Mouse (Mus musculus) liver, adult 2 months (tissue): Measurements from ENCODE around the gene Vmn1r201. TPM values are rescaled to one million over a fixed set of nuclear protein-coding genes. Genes with fewer than 3 reads are reported as not detected.

Experiments used
- DNase-seq: peaks from one replicate; pipeline ENCODE4 v3.0.0-alpha.2; 2011; ENCODE audit warnings: low read depth, low spot score; ENCODE audit errors: extremely low read depth
- H3K27ac ChIP-seq: fragments of 200-500 bp; replicated peaks from 2 replicates; pipeline ENCODE4 v1.5.1; 2012; ENCODE audit warnings: low read depth, mild to moderate bottlenecking, control low read depth, inconsistent platforms, low read length; ENCODE audit not compliant: insufficient read depth
- H3K27me3 ChIP-seq: fragments of 200-500 bp; 2 replicates; pipeline ENCODE4 v1.6.1; 2012; ENCODE audit warnings: mild to moderate bottlenecking, moderate library complexity, low read length, inconsistent platforms; ENCODE audit not compliant: control insufficient read depth, insufficient read depth
- H3K36me3 ChIP-seq: fragments of 200-500 bp; 2 replicates; pipeline ENCODE4 v1.6.1; 2012; ENCODE audit warnings: low read length, inconsistent platforms; ENCODE audit not compliant: control insufficient read depth, insufficient read depth
- H3K4me1 ChIP-seq: fragments of 200-500 bp; 2 replicates; pipeline ENCODE4 v1.6.1; 2011; ENCODE audit warnings: low read length; ENCODE audit not compliant: control insufficient read depth, insufficient read depth
- H3K4me3 ChIP-seq: fragments of 200-500 bp; 2 replicates; pipeline ENCODE4 v1.5.1; 2011; ENCODE audit warnings: low read depth, mild to moderate bottlenecking, control low read depth, low read length, moderate library complexity; ENCODE audit not compliant: insufficient read depth
- H3K79me2 ChIP-seq: fragments of 200-500 bp; 2 replicates; pipeline ENCODE4 v1.6.1; 2012; ENCODE audit warnings: inconsistent platforms, mild to moderate bottlenecking, low read length, moderate library complexity; ENCODE audit not compliant: control insufficient read depth, insufficient read depth
- H3K9ac ChIP-seq: fragments of 200-500 bp; 2 replicates; pipeline ENCODE4 v1.6.1; 2012; ENCODE audit warnings: low read depth, mild to moderate bottlenecking, control low read depth, inconsistent platforms, low read length
- CTCF ChIP-seq: fragments of 200-500 bp; IDR thresholded peaks from 2 replicates; pipeline ENCODE4 v1.5.1; 2011; ENCODE audit warnings: low read depth, low read length, control low read depth
- POLR2A ChIP-seq: fragments of 200-500 bp; IDR thresholded peaks from 2 replicates; pipeline ENCODE4 v1.6.1; 2011; ENCODE audit warnings: low read length, control low read depth; ENCODE audit not compliant: insufficient read depth; ENCODE audit errors: extremely low read depth
- WGBS: fragments of 180-500 bp; shearing (Covaris S2); methylation state at CpG from one replicate; pipeline ENCODE4 v1.1.7; 2018; 5-methylcytosine and 5-hydroxymethylcytosine counted together
- polyA plus RNA-seq: library from polyadenylated mRNA; depleted of rRNA; stranded (reverse); fragments of >200 nt; gene quantifications from 2 replicates; pipeline ENCODE4 v1.2.3, GENCODE M21; 2012; rRNA removed
- total RNA-seq: library from RNA; depleted of rRNA; stranded (reverse); fragments of >200 nt; gene quantifications from 2 replicates; pipeline ENCODE4 v1.2.3, GENCODE M21; 2014; rRNA removed

The Vmn1r201 gene
- total RNA-seq (not detected in 2 replicates), polyA plus RNA-seq (not detected in 2 replicates)

- WGBS: 43% methylated on average over 1 of the region's 1 CpGs
- Histone ChIP-seq H3K9ac (no peak within 1 kb of the TSS), H3K27me3 (no peaks in the 10 kb centered on the region), H3K36me3 (no peaks in the 10 kb centered on the region), H3K79me2 (no peaks in the 10 kb centered on the region), H3K4me1 (no peaks in the 10 kb centered on the region), H3K4me3 (no peak within 1 kb of the TSS), H3K27ac (no peak within 1 kb of the TSS)
- DNase-seq: no peak
- TF ChIP-seq CTCF (no peak), POLR2A (no peak)
Observed at GRCm38 (mm10) chr13:22471623-22472022, at the start of gene Vmn1r201. Gene Vmn1r201 (plus strand): TSS chr13:22471923.

- TF ChIP-seq CTCF (no peak), POLR2A (no peak)
Observed at GRCm38 (mm10) chr13:22455145-22455544, 16.6 kb upstream of the Vmn1r201 start.

GRCm38 (mm10) chr13:22502431-22502830 lies 30.7 kb downstream of the Vmn1r201 start:
- H3K27me3 ChIP-seq: no peaks in the 10 kb centered on the region
- H3K4me3 ChIP-seq: no peak overlapping the region
- H3K27ac ChIP-seq: no peak overlapping the region
- H3K9ac ChIP-seq: no peak overlapping the region
- H3K36me3 ChIP-seq: no peaks in the 10 kb centered on the region
- no peaks in the 10 kb centered on the region for H3K4me1 ChIP-seq
- TF ChIP-seq CTCF: no peak
- no peak for TF ChIP-seq POLR2A
- WGBS: 68% methylated on average over 3 of the region's 3 CpGs
- DNase-seq: no peak
- H3K79me2 ChIP-seq: no peaks in the 10 kb centered on the region

More at GRCm38 (mm10) chr13:22455145-22455544, 16.6 kb upstream of the Vmn1r201 start:
- no peaks in the 10 kb centered on the region for H3K27me3 ChIP-seq
- no peak overlapping the region for H3K4me3 ChIP-seq
- H3K79me2 ChIP-seq: no peaks in the 10 kb centered on the region
- no peak overlapping the region for H3K27ac ChIP-seq
- H3K4me1 ChIP-seq: no peaks in the 10 kb centered on the region
- DNase-seq: no peak
- no peak overlapping the region for H3K9ac ChIP-seq
- no peaks in the 10 kb centered on the region for H3K36me3 ChIP-seq

GRCm38 (mm10) chr13:22505281-22505680 lies 33.6 kb downstream of the Vmn1r201 start, which contains the start of gene Vmn1r202:
Gene Vmn1r202 (minus strand): TSS chr13:22505381.
- no peaks in the 10 kb centered on the region for H3K79me2 ChIP-seq
- no peaks in the 10 kb centered on the region for H3K4me1 ChIP-seq
- H3K27me3 ChIP-seq: no peaks in the 10 kb centered on the region
- no peaks in the 10 kb centered on the region for H3K36me3 ChIP-seq
- no peak for DNase-seq
- H3K27ac ChIP-seq: no peak within 1 kb of the TSS
- TF ChIP-seq POLR2A (no peak), CTCF (no peak)
- H3K9ac ChIP-seq: no peak within 1 kb of the TSS
- no peak within 1 kb of the TSS for H3K4me3 ChIP-seq

- Histone ChIP-seq H3K4me3 (no peak within 1 kb of the TSS), H3K4me1 (no peaks in the 10 kb centered on the region), H3K79me2 (no peaks in the 10 kb centered on the region), H3K27ac (no peak within 1 kb of the TSS), H3K27me3 (no peaks in the 10 kb centered on the region), H3K36me3 (no peaks in the 10 kb centered on the region), H3K9ac (no peak within 1 kb of the TSS)
- TF ChIP-seq CTCF (no peak), POLR2A (no peak)
- DNase-seq: no peak
Observed at GRCm38 (mm10) chr13:22517814-22518213, 46.1 kb downstream of the Vmn1r201 start, which contains the start of gene Vmn1r203. Gene Vmn1r203 (plus strand): TSS chr13:22518114.

Other genes starting within 250 kb of the Vmn1r201 start
- gene Vmn1r193, start 248.8 kb upstream of the Vmn1r201 start, total RNA-seq: not detected in 2 replicates
- gene Vmn1r193, start 248.8 kb upstream of the Vmn1r201 start, polyA plus RNA-seq: not detected in 2 replicates
- gene Vmn1r194, start 227.7 kb upstream of the Vmn1r201 start, total RNA-seq: not detected in 2 replicates
- not detected in 2 replicates for gene Vmn1r194, start 227.7 kb upstream of the Vmn1r201 start, polyA plus RNA-seq
- gene Vmn1r195, start 201.4 kb upstream of the Vmn1r201 start, total RNA-seq: not detected in 2 replicates
- gene Vmn1r195, start 201.4 kb upstream of the Vmn1r201 start, polyA plus RNA-seq: not detected in 2 replicates
- gene Vmn1r196, start 182.0 kb upstream of the Vmn1r201 start, total RNA-seq: not detected in 2 replicates
- not detected in 2 replicates for gene Vmn1r196, start 182.0 kb upstream of the Vmn1r201 start, polyA plus RNA-seq
- not detected in 2 replicates for gene Vmn1r197, start 147.3 kb upstream of the Vmn1r201 start, total RNA-seq
- gene Vmn1r197, start 147.3 kb upstream of the Vmn1r201 start, polyA plus RNA-seq: not detected in 2 replicates
- not detected in 2 replicates for gene Vmn1r198, start 121.6 kb upstream of the Vmn1r201 start, total RNA-seq
- not detected in 2 replicates for gene Vmn1r198, start 121.6 kb upstream of the Vmn1r201 start, polyA plus RNA-seq
- not detected in 2 replicates for gene Vmn1r199, start 92.1 kb upstream of the Vmn1r201 start, total RNA-seq
- not detected in 2 replicates for gene Vmn1r199, start 92.1 kb upstream of the Vmn1r201 start, polyA plus RNA-seq
- not detected in 2 replicates for gene Vmn1r200, start 81.5 kb upstream of the Vmn1r201 start, total RNA-seq
- gene Vmn1r200, start 81.5 kb upstream of the Vmn1r201 start, polyA plus RNA-seq: not detected in 2 replicates
- not detected in 2 replicates for gene Vmn1r202, start 33.5 kb downstream of the Vmn1r201 start, total RNA-seq
- gene Vmn1r202, start 33.5 kb downstream of the Vmn1r201 start, polyA plus RNA-seq: not detected in 2 replicates
- not detected in 2 replicates for gene Vmn1r203, start 46.2 kb downstream of the Vmn1r201 start, total RNA-seq
- gene Vmn1r203, start 46.2 kb downstream of the Vmn1r201 start, polyA plus RNA-seq: not detected in 2 replicates
- not detected in 2 replicates for gene Vmn1r204, start 81.3 kb downstream of the Vmn1r201 start, total RNA-seq
- gene Vmn1r204, start 81.3 kb downstream of the Vmn1r201 start, polyA plus RNA-seq: not detected in 2 replicates
- gene Vmn1r205, start 121.1 kb downstream of the Vmn1r201 start, total RNA-seq: not detected in 2 replicates
- not detected in 2 replicates for gene Vmn1r205, start 121.1 kb downstream of the Vmn1r201 start, polyA plus RNA-seq
- not detected in 2 replicates for gene Vmn1r206, start 152.3 kb downstream of the Vmn1r201 start, total RNA-seq
- not detected in 2 replicates for gene Vmn1r206, start 152.3 kb downstream of the Vmn1r201 start, polyA plus RNA-seq